Mouse (Mus musculus) intestine, postnatal 0 days (tissue): ENCODE results near the gene Gm3047. TPM values are rescaled to one million over a fixed set of nuclear protein-coding genes. Genes with fewer than 3 reads are reported as not detected.
"Not testable (repeated sequence)": the region's sequence is repeated elsewhere in the genome, so short reads cannot be mapped to it uniquely, and the experiment has no call there.

ENCODE experiments used
- ATAC-seq: fragments of 200-750 bp; cut with Nextera tagmentation; 2 replicates; pipeline ENCODE4 v1.8.0; 2017; ENCODE audit warnings: mild to moderate bottlenecking, moderate TSS enrichment, moderate library complexity
- H3K27ac ChIP-seq: fragments of 300-500 bp; sonication (generic); 2 replicates; pipeline ENCODE4 v1.5.1; 2014; ENCODE audit warnings: mild to moderate bottlenecking, low read depth, low read length, moderate library complexity
- H3K27me3 ChIP-seq: fragments of 300-500 bp; sonication (generic); replicated peaks from 2 replicates; pipeline ENCODE4 v1.6.1; 2014; ENCODE audit warnings: low read length, mixed read lengths; ENCODE audit not compliant: control insufficient read depth, insufficient read depth
- H3K36me3 ChIP-seq: fragments of 300-500 bp; sonication (generic); 2 replicates; pipeline ENCODE4 v1.6.1; 2014; ENCODE audit warnings: mild to moderate bottlenecking, moderate library complexity; ENCODE audit not compliant: control insufficient read depth, insufficient read depth
- H3K4me1 ChIP-seq: fragments of 300-500 bp; sonication (generic); replicated peaks from 2 replicates; pipeline ENCODE4 v1.6.1; 2014; ENCODE audit warnings: antibody characterized with exemption, low read length, mixed read lengths; ENCODE audit not compliant: control insufficient read depth, insufficient read depth
- H3K4me2 ChIP-seq: fragments of 300-500 bp; sonication (generic); replicated peaks from 2 replicates; pipeline ENCODE4 v1.6.1; 2014; ENCODE audit warnings: low read depth, mild to moderate bottlenecking, moderate library complexity
- H3K4me3 ChIP-seq: fragments of 300-500 bp; sonication (generic); 2 replicates; pipeline ENCODE4 v1.5.1; 2014; ENCODE audit warnings: low read depth, low read length
- H3K9ac ChIP-seq: fragments of 300-500 bp; sonication (generic); 2 replicates; pipeline ENCODE4 v1.6.1; 2014; ENCODE audit warnings: mild to moderate bottlenecking, low read depth, low read length
- H3K9me3 ChIP-seq: fragments of 300-500 bp; sonication (generic); 2 replicates; pipeline ENCODE4 v1.6.1; 2016; ENCODE audit warnings: mixed run types; ENCODE audit not compliant: control insufficient read depth
- WGBS: fragments of 180-500 bp; shearing (Covaris S2); extraction: QIAGEN DNeasy Blood & Tissue Kit; methylation state at CpG from one replicate; pipeline ENCODE4 v1.1.7; 2014; 5-methylcytosine and 5-hydroxymethylcytosine counted together
- polyA plus RNA-seq: library from polyadenylated mRNA; unstranded; fragments of >200 nt; fragmentation: Nextera tagmentation; extraction: Ambion mirVana; gene quantifications from 2 replicates; pipeline ENCODE4 v1.2.1, GENCODE M21; 2015

Gm3047 gene
- polyA plus RNA-seq = not detected in 2 replicates

DNA sequence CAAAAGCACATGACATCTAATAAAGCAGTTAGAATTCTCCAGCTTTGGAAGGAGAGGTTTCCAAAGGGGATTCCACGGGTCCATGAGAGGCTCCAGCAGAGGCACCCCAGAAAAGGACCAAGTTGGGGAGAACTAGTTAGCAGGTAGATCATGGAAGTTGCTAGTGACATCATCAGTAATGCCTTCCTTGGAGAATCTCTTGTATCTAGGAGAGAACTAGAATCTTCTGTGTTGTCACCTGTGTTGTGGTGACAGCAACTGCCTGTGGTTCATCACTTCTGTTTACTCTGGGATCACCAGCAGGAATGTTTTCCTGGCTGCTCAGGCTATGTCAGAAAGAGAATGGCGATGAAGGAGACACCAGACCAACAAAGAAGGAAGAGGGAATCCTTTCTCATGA is at the start of gene Gm3047:
Gene Gm3047, plus strand, starts transcription at position 301 of the 400 bp plus-strand sequence.
- H3K4me1 ChIP-seq, H3K4me3 ChIP-seq, H3K9me3 ChIP-seq, ATAC-seq, H3K27ac ChIP-seq, H3K27me3 ChIP-seq, H3K4me2 ChIP-seq, H3K36me3 ChIP-seq, H3K9ac ChIP-seq: not testable (repeated sequence)
- no CpG with 5 or more reads among the region's 2 CpGs for WGBS

Other genes starting within 250 kb of the Gm3047 start
- not detected in 2 replicates for gene Gm3149, start 238.1 kb upstream of the Gm3047 start, polyA plus RNA-seq
- not detected in 2 replicates for gene 2610042L04Rik, start 220.6 kb upstream of the Gm3047 start, polyA plus RNA-seq
- gene Gm3159, start 157.9 kb upstream of the Gm3047 start, polyA plus RNA-seq = not detected in 2 replicates
- gene Gm3164, start 140.0 kb upstream of the Gm3047 start, polyA plus RNA-seq = 0.18 TPM in 1 of 2 replicates, not detected in the other
- not detected in 2 replicates for gene Gm3173, start 124.4 kb upstream of the Gm3047 start, polyA plus RNA-seq
- gene Gm3182, start 73.7 kb upstream of the Gm3047 start, polyA plus RNA-seq = not detected in 2 replicates
- gene Gm8159, start 76.9 kb downstream of the Gm3047 start, polyA plus RNA-seq = not detected in 2 replicates
- 0.09 TPM in 1 of 2 replicates, not detected in the other for gene Gm3239, start 108.8 kb downstream of the Gm3047 start, polyA plus RNA-seq
- not detected in 2 replicates for gene Gm7876, start 153.8 kb downstream of the Gm3047 start, polyA plus RNA-seq
- gene Gm3252, start 171.4 kb downstream of the Gm3047 start, polyA plus RNA-seq = not detected in 2 replicates
- not detected in 2 replicates for gene Gm9602, start 220.9 kb downstream of the Gm3047 start, polyA plus RNA-seq